Mouse (Mus musculus): Measurements from ENCODE around the gene Meis3. TPM values are rescaled to one million over a fixed set of nuclear protein-coding genes. Genes with fewer than 3 reads are reported as not detected.

Gene Meis3
- polyA plus RNA-seq, 1 experiment: 4.5 TPM

- no peaks in the 10 kb centered on the region for H3K9me3 ChIP-seq (replicated peaks; ENCODE audit: control insufficient read depth, insufficient read depth, low read length, poor library complexity, severe bottlenecking)
- H3K27ac ChIP-seq (ENCODE audit: insufficient read depth, low read length): no peak overlapping the region
- H3K4me3 ChIP-seq (ENCODE audit: low read depth, low read length): no peak overlapping the region
- H3K27me3 ChIP-seq (ENCODE audit: control insufficient read depth, insufficient read depth, low read length, poor library complexity, severe bottlenecking): no peaks in the 10 kb centered on the region
- no peak overlapping the region for H3K9ac ChIP-seq (ENCODE audit: low read depth, poor library complexity, severe bottlenecking)
- H3K36me3 ChIP-seq (ENCODE audit: control insufficient read depth, insufficient read depth, low read length, poor library complexity, severe bottlenecking): no peaks in the 10 kb centered on the region
- H3K4me1 ChIP-seq (ENCODE audit: control insufficient read depth, insufficient read depth, low read length): no peaks in the 10 kb centered on the region
- TF ChIP-seq POLR2A (IDR thresholded peaks at IDR 0.05; ENCODE audit: insufficient read depth, low read length): no peak
- TF ChIP-seq CTCF (IDR thresholded peaks at IDR 0.05; ENCODE audit: low read depth, low read length): no peak
- TF ChIP-seq EP300 (IDR thresholded peaks at IDR 0.05; ENCODE audit: insufficient read depth, low read depth, low read length): no peak
These were observed 28.1 kb upstream of the Meis3 start for GRCm38 (mm10) chr7:16146489-16147410.

DNA sequence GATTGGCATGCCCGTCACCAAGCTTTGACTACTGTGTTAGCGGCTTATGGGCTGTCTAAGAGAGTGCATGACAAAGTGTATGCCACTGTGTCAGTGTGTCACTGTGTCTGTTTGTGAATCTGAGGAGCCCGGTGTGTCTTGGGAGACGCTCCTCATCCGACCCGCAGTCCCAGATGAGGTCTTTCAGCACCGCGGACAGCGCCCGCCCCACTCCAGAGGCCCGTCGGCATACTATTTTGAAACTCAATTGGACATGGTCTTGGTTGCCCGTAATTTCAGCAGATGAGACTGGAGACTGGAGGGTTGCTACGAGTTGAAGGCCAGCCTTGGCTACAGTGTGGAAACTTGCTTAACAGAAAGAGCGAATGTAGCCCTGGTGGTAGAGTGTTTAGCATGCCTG is 27.2 kb upstream of the Meis3 start:
- no peak overlapping the region for H3K9ac ChIP-seq (ENCODE audit: low read depth, poor library complexity, severe bottlenecking)
- no peak for TF ChIP-seq POLR2A (IDR thresholded peaks at IDR 0.05; ENCODE audit: insufficient read depth, low read length)
- no peak for TF ChIP-seq EP300 (IDR thresholded peaks at IDR 0.05; ENCODE audit: insufficient read depth, low read depth, low read length)
- no peak for TF ChIP-seq CTCF (IDR thresholded peaks at IDR 0.05; ENCODE audit: low read depth, low read length)
- no peaks in the 10 kb centered on the region for H3K9me3 ChIP-seq (replicated peaks; ENCODE audit: control insufficient read depth, insufficient read depth, low read length, poor library complexity, severe bottlenecking)
- H3K27ac ChIP-seq (ENCODE audit: insufficient read depth, low read length): no peak overlapping the region
- no peaks in the 10 kb centered on the region for H3K27me3 ChIP-seq (ENCODE audit: control insufficient read depth, insufficient read depth, low read length, poor library complexity, severe bottlenecking)
- no peaks in the 10 kb centered on the region for H3K4me1 ChIP-seq (ENCODE audit: control insufficient read depth, insufficient read depth, low read length)
- H3K36me3 ChIP-seq (ENCODE audit: control insufficient read depth, insufficient read depth, low read length, poor library complexity, severe bottlenecking): no peaks in the 10 kb centered on the region
- no peak overlapping the region for H3K4me3 ChIP-seq (ENCODE audit: low read depth, low read length)

DNA sequence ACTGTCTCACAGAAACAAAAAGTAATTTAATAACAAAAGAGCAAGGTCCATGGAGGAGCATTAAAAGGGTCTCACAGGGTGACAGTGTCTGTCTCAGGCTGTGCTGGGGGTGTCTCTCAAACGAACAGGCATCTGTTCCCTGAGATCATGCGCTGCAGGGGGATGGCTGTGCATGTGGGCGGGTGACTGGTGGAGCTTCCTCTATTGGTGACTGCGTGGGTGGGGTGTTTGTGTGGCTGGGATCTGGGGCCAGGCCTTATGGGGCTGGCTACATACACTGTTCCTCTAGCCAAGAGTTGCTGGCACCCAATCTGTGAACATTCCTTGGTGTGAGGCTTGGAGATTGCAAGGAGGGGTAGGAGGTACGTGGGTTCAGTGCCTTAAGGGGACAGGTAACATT is 25.6 kb upstream of the Meis3 start:
- no peak for TF ChIP-seq EP300 (IDR thresholded peaks at IDR 0.05; ENCODE audit: insufficient read depth, low read depth, low read length)
- no peak for TF ChIP-seq CTCF (IDR thresholded peaks at IDR 0.05; ENCODE audit: low read depth, low read length)
- TF ChIP-seq POLR2A (IDR thresholded peaks at IDR 0.05; ENCODE audit: insufficient read depth, low read length): no peak
- Histone ChIP-seq H3K4me3 (ENCODE audit: low read depth, low read length) (no peak overlapping the region), H3K9ac (ENCODE audit: low read depth, poor library complexity, severe bottlenecking) (no peak overlapping the region), H3K27me3 (ENCODE audit: control insufficient read depth, insufficient read depth, low read length, poor library complexity, severe bottlenecking) (no peaks in the 10 kb centered on the region), H3K4me1 (ENCODE audit: control insufficient read depth, insufficient read depth, low read length) (peaks cover 2% of the 10 kb centered on the region), H3K9me3 (replicated peaks; ENCODE audit: control insufficient read depth, insufficient read depth, low read length, poor library complexity, severe bottlenecking) (no peaks in the 10 kb centered on the region), H3K36me3 (ENCODE audit: control insufficient read depth, insufficient read depth, low read length, poor library complexity, severe bottlenecking) (no peaks in the 10 kb centered on the region), H3K27ac (ENCODE audit: insufficient read depth, low read length) (no peak overlapping the region)

DNA sequence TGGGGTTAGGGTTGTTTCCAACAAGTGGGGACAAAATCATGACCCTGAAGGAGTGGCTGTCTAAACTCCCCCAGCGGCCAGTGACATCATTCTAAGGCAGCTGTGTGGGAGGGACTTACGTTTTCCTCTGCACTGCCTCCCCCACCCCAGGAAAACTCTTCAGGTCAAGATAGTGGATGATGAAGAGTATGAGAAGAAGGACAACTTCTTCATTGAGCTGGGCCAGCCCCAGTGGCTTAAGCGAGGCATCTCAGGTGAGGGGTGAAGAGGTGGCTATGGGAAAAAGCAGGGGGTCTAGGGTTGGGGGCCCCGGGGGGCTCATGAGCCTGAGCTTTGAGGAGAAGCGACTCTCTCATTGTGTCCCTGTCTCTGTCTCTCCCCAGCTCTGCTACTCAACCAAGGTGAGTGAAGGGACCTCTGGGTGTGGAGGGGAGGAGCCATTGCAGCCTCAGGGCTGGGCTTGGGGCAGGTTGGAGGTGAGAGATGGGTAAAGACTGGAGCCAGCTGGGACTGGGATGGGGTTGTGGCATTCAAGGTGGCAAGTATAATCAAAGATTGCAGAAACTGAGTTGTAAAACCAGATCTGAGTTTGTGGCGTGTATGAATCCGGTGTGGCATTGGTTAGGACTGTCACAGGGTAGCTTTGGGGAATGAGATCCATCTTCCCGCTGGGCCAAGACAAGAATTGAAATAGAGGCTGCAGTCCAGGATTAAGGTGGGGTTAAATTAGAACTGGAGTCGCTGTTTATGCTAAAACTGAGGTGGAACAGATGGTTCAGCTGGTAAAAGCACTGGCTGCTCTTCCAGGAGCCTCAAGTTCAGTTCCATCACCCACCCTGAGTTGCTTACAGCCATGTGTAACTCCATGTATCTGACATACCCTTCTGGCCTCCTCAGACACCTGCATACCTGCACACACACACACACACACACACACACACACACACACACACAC is 24.4 kb upstream of the Meis3 start:
- TF ChIP-seq EP300 (IDR thresholded peaks at IDR 0.05; ENCODE audit: insufficient read depth, low read depth, low read length): no peak
- no peak for TF ChIP-seq POLR2A (IDR thresholded peaks at IDR 0.05; ENCODE audit: insufficient read depth, low read length)
- no peak for TF ChIP-seq CTCF (IDR thresholded peaks at IDR 0.05; ENCODE audit: low read depth, low read length)
- Histone ChIP-seq H3K4me1 (ENCODE audit: control insufficient read depth, insufficient read depth, low read length) (peaks cover 2% of the 10 kb centered on the region), H3K4me3 (ENCODE audit: low read depth, low read length) (no peak overlapping the region), H3K27me3 (ENCODE audit: control insufficient read depth, insufficient read depth, low read length, poor library complexity, severe bottlenecking) (no peaks in the 10 kb centered on the region), H3K9me3 (replicated peaks; ENCODE audit: control insufficient read depth, insufficient read depth, low read length, poor library complexity, severe bottlenecking) (no peaks in the 10 kb centered on the region), H3K36me3 (ENCODE audit: control insufficient read depth, insufficient read depth, low read length, poor library complexity, severe bottlenecking) (no peaks in the 10 kb centered on the region), H3K27ac (ENCODE audit: insufficient read depth, low read length) (no peak overlapping the region), H3K9ac (ENCODE audit: low read depth, poor library complexity, severe bottlenecking) (no peak overlapping the region)

GRCm38 (mm10) chr7:16153522-16153921 is 21.4 kb upstream of the Meis3 start:
- H3K4me1 ChIP-seq (ENCODE audit: control insufficient read depth, insufficient read depth, low read length): peaks cover 2% of the 10 kb centered on the region
- H3K4me3 ChIP-seq (ENCODE audit: low read depth, low read length): no peak overlapping the region
- no peaks in the 10 kb centered on the region for H3K36me3 ChIP-seq (ENCODE audit: control insufficient read depth, insufficient read depth, low read length, poor library complexity, severe bottlenecking)
- no peak overlapping the region for H3K9ac ChIP-seq (ENCODE audit: low read depth, poor library complexity, severe bottlenecking)
- H3K9me3 ChIP-seq (replicated peaks; ENCODE audit: control insufficient read depth, insufficient read depth, low read length, poor library complexity, severe bottlenecking): no peaks in the 10 kb centered on the region
- no peak overlapping the region for H3K27ac ChIP-seq (ENCODE audit: insufficient read depth, low read length)
- TF ChIP-seq CTCF (IDR thresholded peaks at IDR 0.05; ENCODE audit: low read depth, low read length) (peak; percentile 77), EP300 (IDR thresholded peaks at IDR 0.05; ENCODE audit: insufficient read depth, low read depth, low read length) (0 out of 2 replicates have a peak, but pooled peaks have one; percentile 19), POLR2A (IDR thresholded peaks at IDR 0.05; ENCODE audit: insufficient read depth, low read length) (no peak)
- H3K27me3 ChIP-seq (ENCODE audit: control insufficient read depth, insufficient read depth, low read length, poor library complexity, severe bottlenecking): no peaks in the 10 kb centered on the region
